Mouse (Mus musculus) lung, postnatal 10 days (tissue): ENCODE data around the gene Gatd1.
"Not testable (repeated sequence)": the region's sequence is repeated elsewhere in the genome, so short reads cannot be mapped to it uniquely, and the experiment has no call there.

Source experiments
- DNase-seq: peaks from one replicate; pipeline ENCODE4 v3.0.0; 2021

Gatd1 gene

GRCm38 (mm10) chr7:141413809-141414584 is at the start of gene Gatd1:
Gene Gatd1, minus strand, starts transcription at chr7:141414136.
- DNase-seq = peak; percentile 100

GRCm38 (mm10) chr7:141462333-141462821 is 48.4 kb upstream of the Gatd1 start:
- peak; percentile 81 for DNase-seq

GRCm38 (mm10) chr7:141461521-141462332 is 47.8 kb upstream of the Gatd1 start:
- DNase-seq = peak; percentile 76

- DNase-seq = peak; percentile 73
Measured at GRCm38 (mm10) chr7:141460391-141461113, 46.6 kb upstream of the Gatd1 start, which contains the start of gene Cracr2b. Gene Cracr2b, plus strand, starts transcription at chr7:141461094.

- DNase-seq = peak; percentile 47
Measured at GRCm38 (mm10) chr7:141460001-141460390, 46.1 kb upstream of the Gatd1 start.

GRCm38 (mm10) chr7:141459301-141459711 is 45.4 kb upstream of the Gatd1 start:
- DNase-seq = no peak

GRCm38 (mm10) chr7:141458661-141459060 is 44.7 kb upstream of the Gatd1 start:
- DNase-seq = no peak

- DNase-seq = peak; percentile 65
Measured at GRCm38 (mm10) chr7:141457986-141458660, 44.2 kb upstream of the Gatd1 start.

- no peak for DNase-seq
Measured at GRCm38 (mm10) chr7:141457236-141457635, 43.3 kb upstream of the Gatd1 start.

GRCm38 (mm10) chr7:141456739-141457138 is 42.8 kb upstream of the Gatd1 start:
- no peak for DNase-seq

GRCm38 (mm10) chr7:141455610-141456314 is 41.8 kb upstream of the Gatd1 start:
- peak; percentile 92 for DNase-seq

- DNase-seq = peak; percentile 99
Measured at GRCm38 (mm10) chr7:141454967-141455551, 41.1 kb upstream of the Gatd1 start, which contains the start of gene Pnpla2. Gene Pnpla2, plus strand, starts transcription at chr7:141455198.

- DNase-seq = no peak
Measured at GRCm38 (mm10) chr7:141453636-141454035, 39.7 kb upstream of the Gatd1 start.

- DNase-seq = no peak
Measured at GRCm38 (mm10) chr7:141451928-141452327, 38.0 kb upstream of the Gatd1 start.

- DNase-seq = peak; percentile 96
Measured at GRCm38 (mm10) chr7:141447110-141447991, 33.4 kb upstream of the Gatd1 start, which contains the start of gene Rplp2. Gene Rplp2, plus strand, starts transcription at chr7:141447370.

- DNase-seq = not testable (repeated sequence)
Measured at GRCm38 (mm10) chr7:141446374-141446773, 32.4 kb upstream of the Gatd1 start.

- DNase-seq = peak; percentile 82
Measured at GRCm38 (mm10) chr7:141443828-141444237, 29.9 kb upstream of the Gatd1 start, which contains the start of gene Pidd1. Gene Pidd1, minus strand, starts transcription at chr7:141444025.

- DNase-seq = no peak
Measured at GRCm38 (mm10) chr7:141443081-141443821, 29.3 kb upstream of the Gatd1 start.

- no peak for DNase-seq
Measured at GRCm38 (mm10) chr7:141442199-141442598, 28.3 kb upstream of the Gatd1 start.
